Mouse (Mus musculus) adrenal gland, postnatal 10 days (tissue): ENCODE measurements around the gene Bhmt2. TPM values are rescaled to one million over a fixed set of nuclear protein-coding genes. Genes with fewer than 3 reads are reported as not detected.
A peak's percentile ranks its signal among the peaks of the same experiment; 100 is the strongest.

ENCODE experiments used
- DNase-seq: peaks from one replicate; pipeline ENCODE4 v3.0.0; 2021; ENCODE audit warnings: mixed read lengths
- total RNA-seq, 2 experiments: library from RNA; stranded (reverse); gene quantifications; 2 replicates each; pipeline ENCODE4 v1.2.3; 2021

The Bhmt2 gene
- total RNA-seq, 2 experiments from 2014 or later, result 9.8 to 24.3 TPM

GRCm38 (mm10) chr13:93639636-93640035 is 34.5 kb downstream of the Bhmt2 start:
- DNase-seq, result no peak

- peak; percentile 12 for DNase-seq
Observed at GRCm38 (mm10) chr13:93637282-93638245, 36.5 kb downstream of the Bhmt2 start, which contains the start of gene Bhmt. Gene Bhmt (minus strand): TSS chr13:93637961.

- no peak for DNase-seq
Observed at GRCm38 (mm10) chr13:93636561-93636960, 37.5 kb downstream of the Bhmt2 start.

GRCm38 (mm10) chr13:93632927-93633326 is 41.2 kb downstream of the Bhmt2 start:
- no peak for DNase-seq

GRCm38 (mm10) chr13:93630941-93631705 is 43.0 kb downstream of the Bhmt2 start:
- DNase-seq, result no peak

GRCm38 (mm10) chr13:93628861-93629260 is 45.2 kb downstream of the Bhmt2 start:
- DNase-seq, result no peak

GRCm38 (mm10) chr13:93614361-93614948 is 59.6 kb downstream of the Bhmt2 start:
- peak; percentile 63 for DNase-seq

- DNase-seq, result no peak
Observed at GRCm38 (mm10) chr13:93613771-93614170, 60.3 kb downstream of the Bhmt2 start.

GRCm38 (mm10) chr13:93612660-93613607 is 61.2 kb downstream of the Bhmt2 start:
- DNase-seq, result peak; percentile 88

- no peak for DNase-seq
Observed at GRCm38 (mm10) chr13:93608476-93608875, 65.6 kb downstream of the Bhmt2 start.

- no peak for DNase-seq
Observed at GRCm38 (mm10) chr13:93607701-93608100, 66.4 kb downstream of the Bhmt2 start.

- DNase-seq, result peak; percentile 20
Observed at GRCm38 (mm10) chr13:93606868-93607578, 67.1 kb downstream of the Bhmt2 start.

Other genes starting within 250 kb of the Bhmt2 start
- gene Jmy, start 174.5 kb downstream of the Bhmt2 start, total RNA-seq, result 10 to 100 TPM; 34.2 to 38.3 TPM
- gene Bhmt, start 36.3 kb downstream of the Bhmt2 start, total RNA-seq, result 100 to 1,000 TPM in 1 of 2 experiments, 10 to 100 TPM in 1; 63.3 to 214 TPM
- 10 to 100 TPM; 14.5 to 33.2 TPM for gene Dmgdh, start 131 bp upstream of the Bhmt2 start, total RNA-seq
- gene Arsb, start 97.3 kb upstream of the Bhmt2 start, total RNA-seq, result 10 to 100 TPM; 32.3 to 32.5 TPM